Mouse (Mus musculus) CH12.LX (cell line): ENCODE results near the gene Cdc42.

Experiments used
- CTCF ChIP-seq, 2 experiments: IDR thresholded peaks in 1 of 2; conservative IDR thresholded peaks in 1 of 2; 2 replicates each; pipeline ENCODE4 v1.5.1; 2011 to 2012; ENCODE audit warnings: low read depth in 2 of 2, low read length in 2 of 2, improper control_type of control experiment in 1 of 2, inconsistent platforms in 1 of 2, mild to moderate bottlenecking in 1 of 2, moderate library complexity in 1 of 2
- MAFK ChIP-seq: IDR thresholded peaks from 2 replicates; pipeline ENCODE4 v1.6.1; 2011; ENCODE audit warnings: low read length, improper control_type of control experiment; ENCODE audit not compliant: insufficient replicate concordance
- POLR2A ChIP-seq: IDR thresholded peaks from 2 replicates; pipeline ENCODE4 v1.6.1; 2011; ENCODE audit warnings: low read depth, mild to moderate bottlenecking, improper control_type of control experiment, low read length
- USF1 ChIP-seq: IDR thresholded peaks from 2 replicates; pipeline ENCODE4 v1.6.1; 2014; ENCODE audit warnings: low read depth, mild to moderate bottlenecking, inconsistent platforms, low read length, improper control_type of control experiment
- ZNF384 ChIP-seq: IDR thresholded peaks from 2 replicates; pipeline ENCODE4 v1.6.1; 2012; ENCODE audit warnings: low read depth, low read length, improper control_type of control experiment, inconsistent platforms

DNA sequence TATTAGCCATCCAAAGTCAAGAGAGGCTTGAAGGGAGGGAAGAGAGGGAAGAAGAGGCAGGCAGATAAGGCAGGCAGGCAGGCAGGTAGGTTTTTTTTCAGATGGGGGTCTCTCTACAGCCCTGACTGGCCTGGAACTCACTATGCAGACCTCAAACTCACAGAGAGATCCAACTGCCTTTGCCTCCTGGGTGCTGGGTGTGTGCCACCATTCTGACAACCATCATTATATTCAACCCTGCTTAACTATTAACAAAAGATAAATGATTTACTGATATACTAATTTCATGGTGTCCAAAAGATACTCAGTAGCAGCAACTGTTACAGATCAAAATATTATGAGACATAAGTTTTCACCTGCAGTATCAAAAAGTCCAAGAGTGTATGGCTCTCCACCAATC, 25.5 kb downstream of the Cdc42 start:
- TF ChIP-seq ZNF384 (no peak), POLR2A (no peak), CTCF (conservative IDR thresholded peaks at IDR 0.05 in 1 of 2, IDR thresholded peaks at IDR 0.05 in 1 of 2; ENCODE audit: low read depth in 2 of 2, low read length in 2 of 2) (no peak), USF1 (no peak), MAFK (no peak)
